Mouse (Mus musculus): Measurements from ENCODE around the gene R3hdml. TPM values are rescaled to one million over a fixed set of nuclear protein-coding genes. Genes with fewer than 3 reads are reported as not detected.

R3hdml gene
- polyA plus RNA-seq, 1 experiment from 2014 or later: not detected

Other genes starting within 250 kb of the R3hdml start
- gene Jph2, start 94.3 kb upstream of the R3hdml start, polyA plus RNA-seq (2016; fragmentation: Nextera tagmentation; extraction: Ambion mirVana): 0.59 and 0.71 TPM in 2 replicates
- 84.9 and 89.2 TPM in 2 replicates for gene Oser1, start 67.6 kb upstream of the R3hdml start, polyA plus RNA-seq (2016; fragmentation: Nextera tagmentation; extraction: Ambion mirVana)
- 0.30 and 0.45 TPM in 2 replicates for gene Gdap1l1, start 53.8 kb upstream of the R3hdml start, polyA plus RNA-seq (2016; fragmentation: Nextera tagmentation; extraction: Ambion mirVana)
- gene Fitm2, start 19.7 kb upstream of the R3hdml start, polyA plus RNA-seq (2016; fragmentation: Nextera tagmentation; extraction: Ambion mirVana): 7.7 and 10.0 TPM in 2 replicates
- gene Hnf4a, start 14.5 kb downstream of the R3hdml start, polyA plus RNA-seq (2016; fragmentation: Nextera tagmentation; extraction: Ambion mirVana): 0.06 TPM in 1 of 2 replicates, not detected in the other
- 29.5 and 37.4 TPM in 2 replicates for gene Ttpal, start 110.0 kb downstream of the R3hdml start, polyA plus RNA-seq (2016; fragmentation: Nextera tagmentation; extraction: Ambion mirVana)
- gene Serinc3, start 152.8 kb downstream of the R3hdml start, polyA plus RNA-seq (2016; fragmentation: Nextera tagmentation; extraction: Ambion mirVana): 17.3 and 20.4 TPM in 2 replicates
- 191 and 204 TPM in 2 replicates for gene Pkig, start 166.1 kb downstream of the R3hdml start, polyA plus RNA-seq (2016; fragmentation: Nextera tagmentation; extraction: Ambion mirVana)

All from limb, embryonic 10.5 days (tissue).